Mouse (Mus musculus) ES-Bruce4 (cell line): ENCODE data around the gene Igdcc3. TPM values are rescaled to one million over a fixed set of nuclear protein-coding genes. Genes with fewer than 3 reads are reported as not detected.
A peak's percentile ranks its signal among the peaks of the same experiment; 100 is the strongest.
"Not testable (repeated sequence)": the region's sequence is repeated elsewhere in the genome, so short reads cannot be mapped to it uniquely, and the experiment has no call there.

Experiments
- H3K27ac ChIP-seq: 2 replicates; pipeline ENCODE4 v1.5.1; 2012; ENCODE audit warnings: low read length, inconsistent platforms; ENCODE audit not compliant: insufficient read depth
- H3K27me3 ChIP-seq: 2 replicates; pipeline ENCODE4 v1.6.1; 2012; ENCODE audit warnings: mild to moderate bottlenecking, low read length, inconsistent platforms; ENCODE audit not compliant: control insufficient read depth, poor library complexity, insufficient read depth, severe bottlenecking
- H3K36me3 ChIP-seq: 2 replicates; pipeline ENCODE4 v1.6.1; 2012; ENCODE audit warnings: inconsistent platforms, mild to moderate bottlenecking, low read length, moderate library complexity; ENCODE audit not compliant: control insufficient read depth, poor library complexity, insufficient read depth, severe bottlenecking
- H3K4me1 ChIP-seq: one replicate; pipeline ENCODE4 v1.8.1; 2011; ENCODE audit warnings: low read length; ENCODE audit not compliant: control insufficient read depth, insufficient read depth
- H3K4me3 ChIP-seq: 2 replicates; pipeline ENCODE4 v1.5.1; 2011; ENCODE audit warnings: low read depth, mild to moderate bottlenecking, low read length
- H3K9ac ChIP-seq: 2 replicates; pipeline ENCODE4 v1.6.1; 2012; ENCODE audit warnings: low read depth, mild to moderate bottlenecking, inconsistent platforms; ENCODE audit not compliant: poor library complexity, severe bottlenecking
- H3K9me3 ChIP-seq: replicated peaks from 2 replicates; pipeline ENCODE4 v1.6.1; 2012; ENCODE audit warnings: mild to moderate bottlenecking, low read length, inconsistent platforms; ENCODE audit not compliant: control insufficient read depth, poor library complexity, insufficient read depth, severe bottlenecking
- CTCF ChIP-seq: IDR thresholded peaks from one replicate; pipeline ENCODE4 v1.8.1; 2011; ENCODE audit warnings: low read depth, low read length
- EP300 ChIP-seq: IDR thresholded peaks from 2 replicates; pipeline ENCODE4 v1.6.1; 2011; ENCODE audit warnings: low read depth, low read length; ENCODE audit not compliant: insufficient read depth
- POLR2A ChIP-seq: IDR thresholded peaks from one replicate; pipeline ENCODE4 v1.8.1; 2011; ENCODE audit warnings: low read length; ENCODE audit not compliant: insufficient read depth
- polyA plus RNA-seq: library from polyadenylated mRNA; stranded (reverse); fragments of >200 nt; gene quantifications from 2 replicates; pipeline ENCODE4 v1.2.4, GENCODE M21; 2011; ENCODE audit warnings: low read depth; ENCODE audit not compliant: missing spikeins, insufficient read depth, insufficient read length

Gene Igdcc3
- polyA plus RNA-seq, 1 experiment = 8.9 TPM

GRCm38 (mm10) chr9:65201381-65202164 is 60.6 kb downstream of the Igdcc3 start:
- Histone ChIP-seq H3K9ac (peak overlapping the region; percentile 67), H3K4me3 (peak overlapping the region; percentile 29), H3K9me3 (no peaks in the 10 kb centered on the region), H3K4me1 (peaks cover 4% of the 10 kb centered on the region), H3K36me3 (no peaks in the 10 kb centered on the region), H3K27me3 (no peaks in the 10 kb centered on the region), H3K27ac (no peak overlapping the region)
- TF ChIP-seq EP300 (no peak), CTCF (no peak), POLR2A (no peak)

GRCm38 (mm10) chr9:65202165-65202754 is 61.3 kb downstream of the Igdcc3 start:
- TF ChIP-seq CTCF (no peak), POLR2A (no peak)
- Histone ChIP-seq H3K4me3 (peak overlapping the region; percentile 29), H3K9me3 (no peaks in the 10 kb centered on the region), H3K27me3 (no peaks in the 10 kb centered on the region), H3K36me3 (no peaks in the 10 kb centered on the region), H3K9ac (peak overlapping the region; percentile 67), H3K4me1 (peaks cover 4% of the 10 kb centered on the region), H3K27ac (no peak overlapping the region)

GRCm38 (mm10) chr9:65205049-65205815 is 64.2 kb downstream of the Igdcc3 start:
- TF ChIP-seq EP300 (no peak), POLR2A (no peak), CTCF (no peak)
- Histone ChIP-seq H3K9ac (no peak overlapping the region), H3K9me3 (no peaks in the 10 kb centered on the region), H3K27me3 (no peaks in the 10 kb centered on the region), H3K4me3 (no peak overlapping the region), H3K4me1 (no peaks in the 10 kb centered on the region), H3K27ac (no peak overlapping the region), H3K36me3 (no peaks in the 10 kb centered on the region)

GRCm38 (mm10) chr9:65207041-65207815 is 66.2 kb downstream of the Igdcc3 start:
- H3K36me3 ChIP-seq, H3K27ac ChIP-seq, H3K4me1 ChIP-seq, H3K4me3 ChIP-seq, H3K9ac ChIP-seq, H3K9me3 ChIP-seq, H3K27me3 ChIP-seq: not testable (repeated sequence)

- Histone ChIP-seq H3K9me3 (no peaks in the 10 kb centered on the region), H3K27me3 (no peaks in the 10 kb centered on the region), H3K4me1 (no peaks in the 10 kb centered on the region), H3K36me3 (no peaks in the 10 kb centered on the region), H3K27ac (no peak overlapping the region), H3K9ac (peak overlapping the region; percentile 86), H3K4me3 (peak overlapping the region; percentile 59)
- no peak for TF ChIP-seq CTCF
- TF ChIP-seq EP300 = no peak
- no peak for TF ChIP-seq POLR2A
Observed at GRCm38 (mm10) chr9:65208293-65209179, 67.5 kb downstream of the Igdcc3 start.
